Mouse (Mus musculus): ENCODE measurements around the gene Egfr. TPM values are rescaled to one million over a fixed set of nuclear protein-coding genes. Genes with fewer than 3 reads are reported as not detected.
A peak's percentile ranks its signal among the peaks of the same experiment; 100 is the strongest.

Gene Egfr
- polyA plus RNA-seq, 1 experiment from 2014 or later: 2.5 TPM

- Histone ChIP-seq H3K9me3 (ENCODE audit: control insufficient read depth, low read length) (no peaks in the 10 kb centered on the region), H3K36me3 (ENCODE audit: control insufficient read depth, insufficient read depth, low read length) (no peaks in the 10 kb centered on the region), H3K27me3 (ENCODE audit: control insufficient read depth, insufficient read depth, low read length) (peaks cover 4% of the 10 kb centered on the region; the same call in 1 of the 2 replicates), H3K4me2 (ENCODE audit: low read length) (no peak overlapping the region), H3K27ac (replicated peaks in 1 of 2; ENCODE audit: control insufficient read depth in 1 of 2, insufficient read depth in 1 of 2, low read depth in 2 of 2, low read length in 2 of 2) (no peak overlapping the region), H3K9ac (ENCODE audit: low read length) (no peak overlapping the region), H3K4me1 (ENCODE audit: control insufficient read depth in 2 of 2, insufficient read depth in 2 of 2, low read length in 2 of 2) (no peaks in the 10 kb centered on the region), H3K4me3 (ENCODE audit: control insufficient read depth in 1 of 2, insufficient read depth in 1 of 2, low read depth in 1 of 2, low read length in 2 of 2) (no peak overlapping the region)
- ATAC-seq (ENCODE audit: insufficient number of reproducible peaks, insufficient read depth, low FRiP score, low read depth): no peak
- WGBS: 47% methylated on average over 2 of the region's 2 CpGs
Measured at GRCm38 (mm10) chr11:16854111-16854510, 102.1 kb downstream of the Egfr start.

DNA sequence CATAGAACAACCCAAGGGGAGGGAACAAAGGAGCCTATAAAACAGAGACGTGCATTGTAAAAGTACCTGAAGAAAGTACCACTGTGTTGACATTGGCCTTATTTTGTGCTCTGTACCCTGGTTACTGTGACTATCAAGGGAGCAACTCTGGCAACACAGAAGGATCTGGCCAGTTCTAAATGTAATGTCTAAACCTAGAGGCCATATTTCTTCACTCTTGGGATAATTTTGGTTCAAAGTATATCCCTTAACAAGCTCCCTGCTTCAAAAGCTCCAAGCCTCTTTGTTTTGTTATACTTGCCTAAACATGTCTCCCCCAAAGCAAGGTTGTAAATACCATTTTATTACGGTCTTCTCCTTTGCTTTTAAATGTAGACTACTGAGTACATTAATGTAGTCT, 105.3 kb downstream of the Egfr start:
- Histone ChIP-seq H3K27ac (replicated peaks in 1 of 2; ENCODE audit: control insufficient read depth in 1 of 2, insufficient read depth in 1 of 2, low read depth in 2 of 2, low read length in 2 of 2) (no peak overlapping the region), H3K9me3 (ENCODE audit: control insufficient read depth, low read length) (no peaks in the 10 kb centered on the region), H3K4me2 (ENCODE audit: low read length) (no peak overlapping the region), H3K9ac (ENCODE audit: low read length) (no peak overlapping the region), H3K4me3 (ENCODE audit: control insufficient read depth in 1 of 2, insufficient read depth in 1 of 2, low read depth in 1 of 2, low read length in 2 of 2) (no peak overlapping the region), H3K27me3 (ENCODE audit: control insufficient read depth, insufficient read depth, low read length) (peaks cover 11% of the 10 kb centered on the region; the same call in 1 of the 2 replicates), H3K4me1 (ENCODE audit: control insufficient read depth in 2 of 2, insufficient read depth in 2 of 2, low read length in 2 of 2) (no peaks in the 10 kb centered on the region), H3K36me3 (ENCODE audit: control insufficient read depth, insufficient read depth, low read length) (no peaks in the 10 kb centered on the region)
- WGBS: 82% methylated on average over 2 of the region's 2 CpGs
- no peak for ATAC-seq (ENCODE audit: insufficient number of reproducible peaks, insufficient read depth, low FRiP score, low read depth)

DNA sequence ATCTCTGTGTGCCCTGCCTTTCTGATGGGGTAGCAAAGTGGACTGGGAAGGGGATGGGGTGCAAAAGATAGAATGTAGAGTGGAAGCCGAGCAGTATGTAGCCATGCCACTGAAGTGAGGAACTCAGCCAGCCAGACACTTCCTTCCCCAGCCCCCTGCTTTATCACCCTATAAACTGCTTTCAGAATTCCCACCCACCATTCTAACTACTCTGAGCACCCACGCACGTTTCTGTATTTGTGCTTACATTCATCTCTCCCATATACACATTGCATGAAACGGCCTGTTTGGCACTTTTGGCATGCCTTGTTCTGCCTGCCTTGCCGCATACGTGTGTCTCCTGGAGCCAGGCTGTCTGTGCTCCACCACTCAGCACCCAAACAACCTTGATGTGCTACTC, 109.0 kb downstream of the Egfr start:
- no peak for ATAC-seq (ENCODE audit: insufficient number of reproducible peaks, insufficient read depth, low FRiP score, low read depth)
- H3K27ac ChIP-seq (replicated peaks in 1 of 2; ENCODE audit: control insufficient read depth in 1 of 2, insufficient read depth in 1 of 2, low read depth in 2 of 2, low read length in 2 of 2): no peak overlapping the region
- H3K9ac ChIP-seq (ENCODE audit: low read length): no peak overlapping the region
- no peaks in the 10 kb centered on the region for H3K36me3 ChIP-seq (ENCODE audit: control insufficient read depth, insufficient read depth, low read length)
- no peak overlapping the region for H3K4me3 ChIP-seq (ENCODE audit: control insufficient read depth in 1 of 2, insufficient read depth in 1 of 2, low read depth in 1 of 2, low read length in 2 of 2)
- H3K4me2 ChIP-seq (ENCODE audit: low read length): no peak overlapping the region
- WGBS: 37% methylated on average over 6 of the region's 6 CpGs
- H3K4me1 ChIP-seq (ENCODE audit: control insufficient read depth in 2 of 2, insufficient read depth in 2 of 2, low read length in 2 of 2): peaks cover 2 to 6% of the 10 kb centered on the region in 2 experiments; a peak in 2 of 4 replicates
- H3K9me3 ChIP-seq (ENCODE audit: control insufficient read depth, low read length): no peaks in the 10 kb centered on the region
- peaks cover 16% of the 10 kb centered on the region; the same call in 1 of the 2 replicates for H3K27me3 ChIP-seq (ENCODE audit: control insufficient read depth, insufficient read depth, low read length)

DNA sequence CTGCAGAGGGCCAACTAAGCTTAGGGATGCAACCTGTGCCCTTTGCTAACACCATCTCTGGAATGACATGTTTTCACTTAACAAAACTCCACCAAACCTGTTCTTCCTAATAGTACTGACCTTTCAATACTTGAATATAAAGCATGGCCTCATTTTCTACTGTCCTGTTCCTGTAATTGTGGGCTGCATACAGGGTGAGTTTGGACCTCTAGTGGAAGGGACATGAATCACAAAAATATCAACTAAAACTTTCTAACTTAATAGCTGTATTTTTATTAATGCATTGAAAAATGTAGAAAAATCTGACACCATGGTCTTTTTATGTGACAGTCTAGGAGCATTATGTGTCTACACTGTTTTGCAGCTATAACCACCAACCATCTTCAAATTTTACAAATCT, 111.5 kb downstream of the Egfr start:
- Histone ChIP-seq H3K27me3 (ENCODE audit: control insufficient read depth, insufficient read depth, low read length) (peaks cover 32% of the 10 kb centered on the region), H3K36me3 (ENCODE audit: control insufficient read depth, insufficient read depth, low read length) (no peaks in the 10 kb centered on the region), H3K9ac (ENCODE audit: low read length) (no peak overlapping the region), H3K27ac (replicated peaks in 1 of 2; ENCODE audit: control insufficient read depth in 1 of 2, insufficient read depth in 1 of 2, low read depth in 2 of 2, low read length in 2 of 2) (no peak overlapping the region), H3K4me2 (ENCODE audit: low read length) (no peak overlapping the region), H3K4me1 (ENCODE audit: control insufficient read depth in 2 of 2, insufficient read depth in 2 of 2, low read length in 2 of 2) (peaks cover 2 to 6% of the 10 kb centered on the region in 2 experiments; a peak in 2 of 4 replicates), H3K4me3 (ENCODE audit: control insufficient read depth in 1 of 2, insufficient read depth in 1 of 2, low read depth in 1 of 2, low read length in 2 of 2) (no peak overlapping the region), H3K9me3 (ENCODE audit: control insufficient read depth, low read length) (no peaks in the 10 kb centered on the region)
- no peak for ATAC-seq (ENCODE audit: insufficient number of reproducible peaks, insufficient read depth, low FRiP score, low read depth)

DNA sequence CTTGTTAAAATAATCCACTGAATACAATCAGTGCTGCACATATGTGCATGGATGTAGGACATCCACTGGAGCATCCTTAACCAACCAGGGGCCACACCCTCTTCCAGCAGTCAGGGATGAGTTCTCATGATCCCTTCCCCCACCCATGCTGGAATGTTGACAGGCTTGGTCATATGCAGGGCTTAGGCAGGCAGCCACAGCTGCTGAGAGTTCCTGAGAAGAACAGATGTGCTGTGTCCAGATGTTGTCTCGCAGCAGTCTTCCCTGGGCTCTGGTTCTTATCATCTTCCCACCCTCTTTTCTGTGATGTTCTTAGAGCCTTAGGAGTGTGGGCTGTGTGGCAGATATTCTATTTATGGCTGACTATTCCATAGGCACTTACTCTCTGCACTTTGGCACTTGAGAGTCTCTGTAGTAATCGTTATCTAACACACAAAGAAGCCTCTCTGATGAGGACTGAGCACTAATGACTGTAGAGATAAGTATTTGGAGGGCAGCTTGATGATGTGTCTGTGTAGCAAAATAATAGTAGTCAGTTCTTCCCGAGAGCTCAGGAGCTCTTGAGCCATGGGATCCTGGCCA, 113.1 kb downstream of the Egfr start:
- Histone ChIP-seq H3K4me3 (ENCODE audit: control insufficient read depth in 1 of 2, insufficient read depth in 1 of 2, low read depth in 1 of 2, low read length in 2 of 2) (no peak overlapping the region), H3K9ac (ENCODE audit: low read length) (no peak overlapping the region), H3K27me3 (ENCODE audit: control insufficient read depth, insufficient read depth, low read length) (peaks cover 38% of the 10 kb centered on the region), H3K4me2 (ENCODE audit: low read length) (no peak overlapping the region), H3K36me3 (ENCODE audit: control insufficient read depth, insufficient read depth, low read length) (no peaks in the 10 kb centered on the region), H3K9me3 (ENCODE audit: control insufficient read depth, low read length) (no peaks in the 10 kb centered on the region), H3K4me1 (ENCODE audit: control insufficient read depth in 2 of 2, insufficient read depth in 2 of 2, low read length in 2 of 2) (peaks cover 2 to 6% of the 10 kb centered on the region in 2 experiments; a peak in 2 of 4 replicates), H3K27ac (replicated peaks in 1 of 2; ENCODE audit: control insufficient read depth in 1 of 2, insufficient read depth in 1 of 2, low read depth in 2 of 2, low read length in 2 of 2) (no peak overlapping the region)
- 12% methylated on average over 3 of the region's 3 CpGs for WGBS
- ATAC-seq (ENCODE audit: insufficient number of reproducible peaks, insufficient read depth, low FRiP score, low read depth): peak; percentile 54; the same call in 1 of the 2 replicates

- no peaks in the 10 kb centered on the region for H3K9me3 ChIP-seq (ENCODE audit: control insufficient read depth, low read length)
- H3K27ac ChIP-seq (replicated peaks in 1 of 2; ENCODE audit: control insufficient read depth in 1 of 2, insufficient read depth in 1 of 2, low read depth in 2 of 2, low read length in 2 of 2): no peak overlapping the region
- H3K36me3 ChIP-seq (ENCODE audit: control insufficient read depth, insufficient read depth, low read length): no peaks in the 10 kb centered on the region
- H3K9ac ChIP-seq (ENCODE audit: low read length): no peak overlapping the region
- no peak for ATAC-seq (ENCODE audit: insufficient number of reproducible peaks, insufficient read depth, low FRiP score, low read depth)
- no peak overlapping the region for H3K4me3 ChIP-seq (ENCODE audit: control insufficient read depth in 1 of 2, insufficient read depth in 1 of 2, low read depth in 1 of 2, low read length in 2 of 2)
- 78% methylated on average over 6 of the region's 6 CpGs for WGBS
- peaks cover 50% of the 10 kb centered on the region for H3K27me3 ChIP-seq (ENCODE audit: control insufficient read depth, insufficient read depth, low read length)
- no peak overlapping the region for H3K4me2 ChIP-seq (ENCODE audit: low read length)
- H3K4me1 ChIP-seq (ENCODE audit: control insufficient read depth in 2 of 2, insufficient read depth in 2 of 2, low read length in 2 of 2): peaks cover 2 to 6% of the 10 kb centered on the region in 2 experiments; a peak in 2 of 4 replicates
Measured at GRCm38 (mm10) chr11:16868051-16868450, 116.0 kb downstream of the Egfr start.

- Histone ChIP-seq H3K4me2 (ENCODE audit: low read length) (no peak overlapping the region), H3K36me3 (ENCODE audit: control insufficient read depth, insufficient read depth, low read length) (no peaks in the 10 kb centered on the region), H3K9me3 (ENCODE audit: control insufficient read depth, low read length) (no peaks in the 10 kb centered on the region), H3K4me3 (ENCODE audit: control insufficient read depth in 1 of 2, insufficient read depth in 1 of 2, low read depth in 1 of 2, low read length in 2 of 2) (no peak overlapping the region), H3K9ac (ENCODE audit: low read length) (no peak overlapping the region), H3K27me3 (ENCODE audit: control insufficient read depth, insufficient read depth, low read length) (peaks cover 57% of the 10 kb centered on the region), H3K4me1 (ENCODE audit: control insufficient read depth in 2 of 2, insufficient read depth in 2 of 2, low read length in 2 of 2) (peaks cover 2 to 6% of the 10 kb centered on the region in 2 experiments; a peak in 2 of 4 replicates), H3K27ac (replicated peaks in 1 of 2; ENCODE audit: control insufficient read depth in 1 of 2, insufficient read depth in 1 of 2, low read depth in 2 of 2, low read length in 2 of 2) (no peak overlapping the region)
- 72% methylated on average over 2 of the region's 2 CpGs for WGBS
- ATAC-seq (ENCODE audit: insufficient number of reproducible peaks, insufficient read depth, low FRiP score, low read depth): no peak
Measured at GRCm38 (mm10) chr11:16869506-16869905, 117.5 kb downstream of the Egfr start.

- Histone ChIP-seq H3K9ac (ENCODE audit: low read length) (no peak overlapping the region), H3K27me3 (ENCODE audit: control insufficient read depth, insufficient read depth, low read length) (peaks cover 64% of the 10 kb centered on the region), H3K4me1 (ENCODE audit: control insufficient read depth in 2 of 2, insufficient read depth in 2 of 2, low read length in 2 of 2) (no peaks in the 10 kb centered on the region), H3K9me3 (ENCODE audit: control insufficient read depth, low read length) (no peaks in the 10 kb centered on the region), H3K4me2 (ENCODE audit: low read length) (no peak overlapping the region), H3K36me3 (ENCODE audit: control insufficient read depth, insufficient read depth, low read length) (no peaks in the 10 kb centered on the region), H3K4me3 (ENCODE audit: control insufficient read depth in 1 of 2, insufficient read depth in 1 of 2, low read depth in 1 of 2, low read length in 2 of 2) (no peak overlapping the region), H3K27ac (replicated peaks in 1 of 2; ENCODE audit: control insufficient read depth in 1 of 2, insufficient read depth in 1 of 2, low read depth in 2 of 2, low read length in 2 of 2) (no peak overlapping the region)
- no peak for ATAC-seq (ENCODE audit: insufficient number of reproducible peaks, insufficient read depth, low FRiP score, low read depth)
- 64% methylated on average over 5 of the region's 5 CpGs for WGBS
Measured at GRCm38 (mm10) chr11:16871120-16871519, 119.1 kb downstream of the Egfr start.
